Mouse (Mus musculus) midbrain, embryonic 15.5 days (tissue): ENCODE results near the gene Erich3. TPM values are rescaled to one million over a fixed set of nuclear protein-coding genes. Genes with fewer than 3 reads are reported as not detected.

Experiments used
- ATAC-seq: fragments of 200-750 bp; cut with Nextera tagmentation; replicated peaks from 2 replicates; pipeline ENCODE4 v1.8.0; 2017; ENCODE audit warnings: moderate TSS enrichment
- H3K27ac ChIP-seq: fragments of 300-500 bp; sonication (generic); 2 replicates; pipeline ENCODE4 v1.5.1; 2015; ENCODE audit warnings: mild to moderate bottlenecking, inconsistent platforms
- H3K27me3 ChIP-seq: fragments of 300-500 bp; sonication (generic); replicated peaks from 2 replicates; pipeline ENCODE4 v1.6.1; 2015; ENCODE audit warnings: inconsistent platforms
- H3K36me3 ChIP-seq: fragments of 300-500 bp; sonication (generic); replicated peaks from 2 replicates; pipeline ENCODE4 v1.6.1; 2015; ENCODE audit warnings: inconsistent platforms
- H3K4me1 ChIP-seq: fragments of 300-500 bp; sonication (generic); 2 replicates; pipeline ENCODE4 v1.6.1; 2015; ENCODE audit warnings: inconsistent platforms
- H3K4me2 ChIP-seq: fragments of 300-500 bp; sonication (generic); 2 replicates; pipeline ENCODE4 v1.6.1; 2015; ENCODE audit warnings: inconsistent platforms, mild to moderate bottlenecking, moderate library complexity
- H3K4me3 ChIP-seq: fragments of 300-500 bp; sonication (generic); 2 replicates; pipeline ENCODE4 v1.5.1; 2015; ENCODE audit warnings: mild to moderate bottlenecking, inconsistent platforms
- H3K9ac ChIP-seq: fragments of 300-500 bp; sonication (generic); 2 replicates; pipeline ENCODE4 v1.6.1; 2015; ENCODE audit warnings: mild to moderate bottlenecking, inconsistent platforms
- H3K9me3 ChIP-seq: fragments of 300-500 bp; sonication (generic); 2 replicates; pipeline ENCODE4 v1.6.1; 2016; ENCODE audit warnings: inconsistent platforms
- WGBS: fragments of 180-500 bp; shearing (Covaris S2); methylation state at CpG from one replicate; pipeline ENCODE4 v1.1.7; 2015; ENCODE audit warnings: mixed read lengths; 5-methylcytosine and 5-hydroxymethylcytosine counted together
- polyA plus RNA-seq: library from polyadenylated mRNA; unstranded; fragments of >200 nt; fragmentation: Nextera tagmentation; extraction: Ambion mirVana; gene quantifications from 2 replicates; pipeline ENCODE4 v1.2.1, GENCODE M21; 2015

The Erich3 gene
- polyA plus RNA-seq, 1 experiment from 2014 or later: 1.8 TPM

- H3K4me3 ChIP-seq: no peak overlapping the region
- no peaks in the 10 kb centered on the region for H3K27me3 ChIP-seq
- ATAC-seq: no peak
- no peaks in the 10 kb centered on the region for H3K9me3 ChIP-seq
- no peak overlapping the region for H3K9ac ChIP-seq
- H3K27ac ChIP-seq: no peak overlapping the region
- 64% methylated on average over 5 of the region's 5 CpGs for WGBS
- H3K4me2 ChIP-seq: no peak overlapping the region
- no peaks in the 10 kb centered on the region for H3K4me1 ChIP-seq
- no peaks in the 10 kb centered on the region for H3K36me3 ChIP-seq
These were observed 77.8 kb downstream of the Erich3 start for GRCm38 (mm10) chr3:154741496-154741895.

- Histone ChIP-seq H3K27me3 (no peaks in the 10 kb centered on the region), H3K9ac (no peak overlapping the region), H3K4me2 (no peak overlapping the region), H3K9me3 (no peaks in the 10 kb centered on the region), H3K27ac (no peak overlapping the region), H3K4me3 (no peak overlapping the region), H3K4me1 (no peaks in the 10 kb centered on the region), H3K36me3 (no peaks in the 10 kb centered on the region)
- whole genome bisulfite sequencing: 43% methylated on average over 5 of the region's 5 CpGs
- ATAC-seq: no peak
These were observed 79.3 kb downstream of the Erich3 start for GRCm38 (mm10) chr3:154742927-154743326.

- no peak for ATAC-seq
- Histone ChIP-seq H3K9ac (no peak overlapping the region), H3K36me3 (no peaks in the 10 kb centered on the region), H3K4me2 (no peak overlapping the region), H3K9me3 (no peaks in the 10 kb centered on the region), H3K4me3 (no peak overlapping the region), H3K27me3 (no peaks in the 10 kb centered on the region), H3K4me1 (no peaks in the 10 kb centered on the region), H3K27ac (no peak overlapping the region)
- 93% methylated on average over 2 of the region's 2 CpGs for WGBS
These were observed 80.7 kb downstream of the Erich3 start for GRCm38 (mm10) chr3:154744317-154744716.

- WGBS: 55% methylated on average over 3 of the region's 3 CpGs
- ATAC-seq: no peak
These were observed 90.8 kb downstream of the Erich3 start for GRCm38 (mm10) chr3:154754505-154754904.

GRCm38 (mm10) chr3:154755225-154755624 lies 91.6 kb downstream of the Erich3 start:
- no peak overlapping the region for H3K9ac ChIP-seq
- no peaks in the 10 kb centered on the region for H3K4me1 ChIP-seq
- no peaks in the 10 kb centered on the region for H3K9me3 ChIP-seq
- WGBS: 95% methylated on average over 3 of the region's 3 CpGs
- H3K36me3 ChIP-seq: no peaks in the 10 kb centered on the region
- H3K4me2 ChIP-seq: no peak overlapping the region
- H3K4me3 ChIP-seq: no peak overlapping the region
- H3K27ac ChIP-seq: no peak overlapping the region
- no peaks in the 10 kb centered on the region for H3K27me3 ChIP-seq
- no peak for ATAC-seq

More at GRCm38 (mm10) chr3:154754505-154754904, 90.8 kb downstream of the Erich3 start:
- no peaks in the 10 kb centered on the region for H3K27me3 ChIP-seq
- H3K4me2 ChIP-seq: no peak overlapping the region
- H3K27ac ChIP-seq: no peak overlapping the region
- H3K4me3 ChIP-seq: no peak overlapping the region
- no peak overlapping the region for H3K9ac ChIP-seq
- H3K4me1 ChIP-seq: no peaks in the 10 kb centered on the region
- no peaks in the 10 kb centered on the region for H3K9me3 ChIP-seq
- H3K36me3 ChIP-seq: no peaks in the 10 kb centered on the region

GRCm38 (mm10) chr3:154758089-154758488 lies 94.4 kb downstream of the Erich3 start:
- ATAC-seq: no peak
- Histone ChIP-seq H3K36me3 (no peaks in the 10 kb centered on the region), H3K27ac (no peak overlapping the region), H3K4me2 (no peak overlapping the region), H3K9me3 (no peaks in the 10 kb centered on the region), H3K27me3 (no peaks in the 10 kb centered on the region), H3K4me3 (no peak overlapping the region), H3K4me1 (no peaks in the 10 kb centered on the region), H3K9ac (no peak overlapping the region)
- 60% methylated on average over 3 of the region's 3 CpGs for WGBS

GRCm38 (mm10) chr3:154761108-154761507 lies 97.4 kb downstream of the Erich3 start:
- Histone ChIP-seq H3K9ac (no peak overlapping the region), H3K4me2 (no peak overlapping the region), H3K36me3 (no peaks in the 10 kb centered on the region), H3K27ac (no peak overlapping the region), H3K4me1 (no peaks in the 10 kb centered on the region), H3K27me3 (no peaks in the 10 kb centered on the region; the same call in 1 of the 2 replicates), H3K9me3 (no peaks in the 10 kb centered on the region), H3K4me3 (no peak overlapping the region)
- 87% methylated on average over 3 of the region's 3 CpGs for WGBS
- ATAC-seq: no peak

GRCm38 (mm10) chr3:154763374-154763773 lies 99.7 kb downstream of the Erich3 start:
- Histone ChIP-seq H3K27ac (no peak overlapping the region), H3K27me3 (no peaks in the 10 kb centered on the region; the same call in 1 of the 2 replicates), H3K4me3 (no peak overlapping the region), H3K4me1 (no peaks in the 10 kb centered on the region), H3K9me3 (no peaks in the 10 kb centered on the region), H3K36me3 (no peaks in the 10 kb centered on the region), H3K4me2 (no peak overlapping the region), H3K9ac (no peak overlapping the region)
- WGBS: 68% methylated on average over 9 of the region's 9 CpGs
- ATAC-seq: no peak

GRCm38 (mm10) chr3:154764115-154764514 lies 100.5 kb downstream of the Erich3 start:
- Histone ChIP-seq H3K9me3 (no peaks in the 10 kb centered on the region), H3K4me2 (no peak overlapping the region), H3K27ac (no peak overlapping the region), H3K27me3 (no peaks in the 10 kb centered on the region; the same call in 1 of the 2 replicates), H3K4me1 (no peaks in the 10 kb centered on the region), H3K36me3 (no peaks in the 10 kb centered on the region), H3K4me3 (no peak overlapping the region), H3K9ac (no peak overlapping the region)
- no peak for ATAC-seq
- 81% methylated on average over 7 of the region's 7 CpGs for WGBS

GRCm38 (mm10) chr3:154766321-154766720 lies 102.7 kb downstream of the Erich3 start:
- Histone ChIP-seq H3K9me3 (no peaks in the 10 kb centered on the region), H3K36me3 (no peaks in the 10 kb centered on the region), H3K27me3 (no peaks in the 10 kb centered on the region; the same call in 1 of the 2 replicates), H3K4me1 (no peaks in the 10 kb centered on the region), H3K9ac (no peak overlapping the region), H3K27ac (no peak overlapping the region), H3K4me2 (no peak overlapping the region), H3K4me3 (no peak overlapping the region)
- ATAC-seq: no peak
- WGBS: 85% methylated on average over 4 of the region's 4 CpGs

- Histone ChIP-seq H3K9me3 (no peaks in the 10 kb centered on the region), H3K27me3 (no peaks in the 10 kb centered on the region), H3K36me3 (no peaks in the 10 kb centered on the region), H3K4me2 (no peak overlapping the region), H3K4me3 (no peak overlapping the region), H3K9ac (no peak overlapping the region), H3K4me1 (no peaks in the 10 kb centered on the region), H3K27ac (no peak overlapping the region)
- no peak for ATAC-seq
- 84% methylated on average over 2 of the region's 2 CpGs for WGBS
These were observed 108.0 kb downstream of the Erich3 start for GRCm38 (mm10) chr3:154771651-154772050.

- peak; percentile 72 for ATAC-seq
- no peak overlapping the region for H3K27ac ChIP-seq
- WGBS: 53% methylated on average over 6 of the region's 6 CpGs
- no peaks in the 10 kb centered on the region for H3K27me3 ChIP-seq
- H3K9ac ChIP-seq: no peak overlapping the region
- no peak overlapping the region for H3K4me3 ChIP-seq
- H3K4me2 ChIP-seq: no peak overlapping the region
- H3K9me3 ChIP-seq: no peaks in the 10 kb centered on the region
- peaks cover 16% of the 10 kb centered on the region for H3K4me1 ChIP-seq
- H3K36me3 ChIP-seq: no peaks in the 10 kb centered on the region
These were observed 115.4 kb downstream of the Erich3 start for GRCm38 (mm10) chr3:154778836-154779595.

GRCm38 (mm10) chr3:154786354-154786753 lies 122.7 kb downstream of the Erich3 start:
- Histone ChIP-seq H3K27me3 (no peaks in the 10 kb centered on the region), H3K4me3 (no peak overlapping the region), H3K27ac (no peak overlapping the region), H3K4me2 (no peak overlapping the region), H3K9ac (no peak overlapping the region), H3K36me3 (no peaks in the 10 kb centered on the region), H3K9me3 (no peaks in the 10 kb centered on the region), H3K4me1 (0 out of 2 replicates have a peak, but pooled peaks cover 4% of the 10 kb centered on the region)
- peak; percentile 66; the same call in 1 of the 2 replicates for ATAC-seq
- WGBS: 78% methylated on average over 9 of the region's 9 CpGs
